Mouse (Mus musculus) C2C12 (cell line): ENCODE results near the gene Canx. TPM values are rescaled to one million over a fixed set of nuclear protein-coding genes. Genes with fewer than 3 reads are reported as not detected.
A peak's percentile ranks its signal among the peaks of the same experiment; 100 is the strongest.
"Not testable (repeated sequence)": the region's sequence is repeated elsewhere in the genome, so short reads cannot be mapped to it uniquely, and the experiment has no call there.

ENCODE experiments used
- H3K27me3 ChIP-seq: one replicate; pipeline ENCODE4 v1.6.1; 2011; ENCODE audit not compliant: control insufficient read depth, insufficient read depth, insufficient read length
- H3K36me3 ChIP-seq: one replicate; pipeline ENCODE4 v1.6.1; 2011; ENCODE audit not compliant: control insufficient read depth, insufficient read depth
- H3K4me3 ChIP-seq: one replicate; pipeline ENCODE4 v1.5.1; 2011; ENCODE audit warnings: mild to moderate bottlenecking, control low read depth; ENCODE audit not compliant: poor library complexity, insufficient read depth, severe bottlenecking
- H3K79me2 ChIP-seq: one replicate; pipeline ENCODE4 v1.6.1; 2011; ENCODE audit not compliant: control insufficient read depth, insufficient read depth
- H3K79me3 ChIP-seq: one replicate; pipeline ENCODE4 v1.6.1; 2011; ENCODE audit warnings: low read depth, control low read depth
- H3ac ChIP-seq: one replicate; pipeline ENCODE3; 2011; ENCODE audit warnings: low read depth; ENCODE audit not compliant: control insufficient read depth, insufficient read length
- CEBPB ChIP-seq: IDR thresholded peaks from one replicate; pipeline ENCODE4 v1.6.1; 2011; ENCODE audit warnings: low read depth, mild to moderate bottlenecking, control low read depth, moderate library complexity
- CTCF ChIP-seq: IDR thresholded peaks from one replicate; pipeline ENCODE4 v1.5.1; 2011; ENCODE audit not compliant: control insufficient read depth, insufficient read depth, insufficient read length
- FOSL1 ChIP-seq: IDR thresholded peaks from one replicate; pipeline ENCODE4 v1.8.0; 2011; ENCODE audit warnings: mild to moderate bottlenecking, low read length; ENCODE audit not compliant: poor library complexity, insufficient read depth, severe bottlenecking
- MAX ChIP-seq: IDR thresholded peaks from one replicate; pipeline ENCODE4 v1.6.1; 2011; ENCODE audit warnings: mild to moderate bottlenecking, control low read depth
- MYOD1 ChIP-seq: IDR thresholded peaks from one replicate; pipeline ENCODE4 v1.6.1; 2011; ENCODE audit warnings: low read depth; ENCODE audit not compliant: control insufficient read depth, insufficient read length
- MYOG ChIP-seq: IDR thresholded peaks from one replicate; pipeline ENCODE4 v1.6.1; 2011; ENCODE audit not compliant: control insufficient read depth, insufficient read length; ENCODE audit errors: extremely low read depth
- USF1 ChIP-seq: IDR thresholded peaks from one replicate; pipeline ENCODE4 v1.6.1; 2011; ENCODE audit warnings: low read depth, mild to moderate bottlenecking, control low read depth, moderate library complexity
- polyA plus RNA-seq: library from polyadenylated mRNA; unstranded; fragments of >200 nt; fragmentation: generic; extraction: Trizol; gene quantifications from one replicate; pipeline ENCODE4 v1.2.1, GENCODE M21; 2012; ENCODE audit warnings: missing spikeins

Gene Canx
- polyA plus RNA-seq, 1 experiment = 144 TPM

- H3K36me3 ChIP-seq = peaks cover 49% of the 10 kb centered on the region
- H3K79me3 ChIP-seq = peaks cover 86% of the 10 kb centered on the region
- TF ChIP-seq MYOD1 (no peak), MAX (no peak), CTCF (no peak), CEBPB (no peak), USF1 (no peak)
- no peak overlapping the region for H3ac ChIP-seq
- no peak overlapping the region for H3K4me3 ChIP-seq
- H3K27me3 ChIP-seq = no peaks in the 10 kb centered on the region
- peaks cover 92% of the 10 kb centered on the region for H3K79me2 ChIP-seq
Measured at GRCm38 (mm10) chr11:50321239-50321638, 4.2 kb downstream of the Canx start.

GRCm38 (mm10) chr11:50319343-50319742, 6.1 kb downstream of the Canx start:
- not testable (repeated sequence) for H3K4me3 ChIP-seq, H3ac ChIP-seq, H3K27me3 ChIP-seq
- peaks cover 66% of the 10 kb centered on the region for H3K36me3 ChIP-seq
- H3K79me3 ChIP-seq = peaks cover 97% of the 10 kb centered on the region
- peaks cover 100% of the 10 kb centered on the region for H3K79me2 ChIP-seq

GRCm38 (mm10) chr11:50312803-50313202, 12.7 kb downstream of the Canx start:
- Histone ChIP-seq H3ac (no peak overlapping the region), H3K79me3 (peaks cover 86% of the 10 kb centered on the region), H3K4me3 (no peak overlapping the region), H3K27me3 (no peaks in the 10 kb centered on the region), H3K79me2 (peaks cover 99% of the 10 kb centered on the region), H3K36me3 (peaks cover 93% of the 10 kb centered on the region)
- TF ChIP-seq USF1 (no peak), CEBPB (no peak), CTCF (no peak), FOSL1 (no peak), MYOG (no peak), MAX (no peak), MYOD1 (no peak)

- Histone ChIP-seq H3K36me3 (peaks cover 99% of the 10 kb centered on the region), H3ac (no peak overlapping the region), H3K79me3 (peaks cover 13% of the 10 kb centered on the region), H3K79me2 (peaks cover 51% of the 10 kb centered on the region), H3K4me3 (no peak overlapping the region), H3K27me3 (no peaks in the 10 kb centered on the region)
- TF ChIP-seq MYOG (no peak), USF1 (no peak)
Measured at GRCm38 (mm10) chr11:50303406-50303805, 22.1 kb downstream of the Canx start.

GRCm38 (mm10) chr11:50292190-50292855, 33.1 kb downstream of the Canx start, which contains the start of gene Maml1:
Gene Maml1 (minus strand): TSS chr11:50292311.
- peak within 1 kb of the TSS; percentile 99 for H3ac ChIP-seq
- H3K27me3 ChIP-seq = no peaks in the 10 kb centered on the region

GRCm38 (mm10) chr11:50291321-50292165, 33.9 kb downstream of the Canx start:
- peak overlapping the region; percentile 85 for H3K4me3 ChIP-seq
- peaks cover 69% of the 10 kb centered on the region for H3K36me3 ChIP-seq
- H3ac ChIP-seq = peak overlapping the region; percentile 99
- H3K27me3 ChIP-seq = no peaks in the 10 kb centered on the region
- peaks cover 49% of the 10 kb centered on the region for H3K79me3 ChIP-seq
- TF ChIP-seq MAX (peak; percentile 31), MYOD1 (no peak)
- peaks cover 55% of the 10 kb centered on the region for H3K79me2 ChIP-seq

More at GRCm38 (mm10) chr11:50292190-50292855, 33.1 kb downstream of the Canx start, which contains the start of gene Maml1:
- Histone ChIP-seq H3K4me3 (peak within 1 kb of the TSS; percentile 85), H3K79me2 (peaks cover 48% of the 10 kb centered on the region), H3K36me3 (peaks cover 69% of the 10 kb centered on the region), H3K79me3 (peaks cover 41% of the 10 kb centered on the region)
- TF ChIP-seq CTCF (no peak), MYOD1 (no peak), FOSL1 (no peak), MAX (peak; percentile 72), CEBPB (no peak), USF1 (no peak), MYOG (no peak)
